Mouse (Mus musculus) brain, embryonic 14.5 days (tissue): ENCODE data around the gene Toe1.
A peak's percentile ranks its signal among the peaks of the same experiment; 100 is the strongest.

Experiments used
- CTCF ChIP-seq: fragments of 200-500 bp; IDR thresholded peaks from 2 replicates; pipeline ENCODE4 v1.5.1; 2012; ENCODE audit warnings: inconsistent platforms, mild to moderate bottlenecking, moderate library complexity, borderline replicate concordance; ENCODE audit not compliant: insufficient read depth, insufficient read length; ENCODE audit errors: extremely low read depth
- POLR2A ChIP-seq: fragments of 200-500 bp; IDR thresholded peaks from 2 replicates; pipeline ENCODE4 v1.6.1; 2012; ENCODE audit warnings: mild to moderate bottlenecking, inconsistent platforms, borderline replicate concordance; ENCODE audit not compliant: poor library complexity, insufficient read depth, insufficient read length, severe bottlenecking; ENCODE audit errors: extremely low read depth

DNA sequence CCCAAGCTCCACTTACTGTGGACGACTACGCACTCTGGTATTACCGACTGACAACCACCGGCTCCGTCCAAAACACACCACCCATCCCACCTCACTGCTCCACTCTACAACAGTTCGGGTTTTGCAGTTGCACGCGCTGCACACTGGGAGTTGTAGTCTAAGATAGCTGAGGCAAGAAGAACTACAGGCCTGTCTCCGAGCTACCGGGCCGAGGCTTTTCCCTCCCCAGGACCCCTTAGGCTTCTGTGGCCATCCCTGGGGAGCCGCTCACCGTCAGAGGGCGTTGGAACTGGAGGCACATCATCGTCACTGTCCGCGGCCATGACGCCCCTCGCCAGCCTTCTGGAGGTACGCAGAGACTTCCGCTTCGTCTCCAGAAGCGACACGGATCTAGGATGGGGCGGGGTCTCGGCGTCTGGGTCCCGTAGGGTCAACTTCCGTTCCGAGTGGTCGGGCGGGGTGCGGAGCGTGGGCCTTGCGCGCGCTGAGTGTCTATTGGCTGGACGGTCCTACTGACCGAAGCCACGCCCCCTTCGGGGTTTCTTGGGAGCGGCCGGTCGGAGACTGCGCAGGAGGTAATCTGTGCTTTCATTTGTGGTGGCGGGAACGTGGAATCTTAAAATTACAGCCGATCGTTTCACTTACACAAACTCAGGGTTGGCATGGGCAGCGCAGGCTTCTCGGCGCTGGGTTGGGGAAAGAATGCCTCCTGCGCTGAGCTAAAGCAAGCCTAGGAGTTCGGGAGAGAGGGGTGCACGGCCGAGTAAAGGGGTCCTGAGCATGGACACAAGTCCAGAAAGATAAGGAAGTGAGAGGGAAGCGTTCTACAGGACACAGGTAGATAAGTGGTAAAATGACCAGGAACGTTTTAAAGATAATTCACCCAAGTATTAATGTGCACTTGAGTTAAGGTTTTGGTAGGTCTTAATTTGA is at the start of gene Toe1, which contains the start of gene Mutyh:
- no peak for TF ChIP-seq CTCF
- TF ChIP-seq POLR2A: peak; percentile 56; the same call in 1 of the 2 replicates
